ENCODE assay signal across 12 mouse cellular contexts in the genomic region with DNA sequence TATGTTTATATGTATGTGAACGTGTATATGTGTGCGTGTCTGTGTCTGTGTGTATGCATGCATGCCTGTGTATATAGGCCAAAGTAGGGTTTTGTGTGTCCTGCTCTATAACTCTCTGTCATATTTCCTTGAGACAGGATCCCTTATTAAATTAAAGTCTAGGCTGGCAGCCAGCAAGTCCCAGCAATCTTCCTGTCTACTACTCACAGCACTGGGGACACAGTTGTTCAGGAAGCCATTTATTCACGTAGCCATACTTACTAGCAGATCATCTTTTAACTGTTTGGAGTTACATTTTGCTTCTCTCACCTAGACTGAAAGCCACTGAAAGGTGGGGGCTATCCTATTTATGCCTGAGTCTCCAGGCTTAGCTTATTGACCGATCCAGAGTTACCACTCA.
"Had no signal": no experiment of that assay in that cellular context is flagged by ENCODE, and none has a peak within 500 bp of the region (broad histone marks: within the 10 kb centered on the region; RNA-seq: fewer than 3 reads in every experiment).

No protein-coding gene starts in this region.

- DNase-seq: layer of hippocampus, adult 9-11 months; layer of hippocampus, postnatal 36 days; liver; liver, embryonic 13.5 days; liver, postnatal 0 days; lung, postnatal 36 days; thymus, adult 18-20 months; thymus, postnatal 14 days had no signal

- H3K27me3 ChIP-seq: limb, embryonic 12.5 days; liver, embryonic 13.5 days; midbrain, embryonic 13.5 days; neural tube, embryonic 15.5 days had no signal

- H3K9me3 ChIP-seq: limb, embryonic 12.5 days; liver, embryonic 13.5 days; midbrain, embryonic 13.5 days; neural tube, embryonic 15.5 days had no signal

- H3K4me3 ChIP-seq: limb, embryonic 12.5 days; liver, embryonic 13.5 days; midbrain, embryonic 13.5 days; neural tube, embryonic 15.5 days had no signal

- H3K4me1 ChIP-seq: liver, embryonic 13.5 days; midbrain, embryonic 13.5 days; neural tube, embryonic 15.5 days had no signal

- H3K4me2 ChIP-seq: limb, embryonic 12.5 days; liver, embryonic 13.5 days; midbrain, embryonic 13.5 days; neural tube, embryonic 15.5 days had no signal

- H3K27ac ChIP-seq: limb, embryonic 12.5 days; liver, embryonic 13.5 days; midbrain, embryonic 13.5 days; neural tube, embryonic 15.5 days had no signal

- ATAC-seq: intestine, embryonic 16.5 days; liver, postnatal 0 days; midbrain, embryonic 13.5 days had no signal

- H3K9ac ChIP-seq: limb, embryonic 12.5 days; liver, embryonic 13.5 days; liver, postnatal 0 days; midbrain, embryonic 13.5 days; neural tube, embryonic 15.5 days had no signal

- H3K36me3 ChIP-seq: limb, embryonic 12.5 days; liver, embryonic 13.5 days; midbrain, embryonic 13.5 days; neural tube, embryonic 15.5 days had no signal
